In genomic region chr10:60205601-60206241, GRCm38 (mm10) we compare ENCODE assay signal across 16 mouse cellular contexts. TPM values are rescaled to one million over a fixed set of nuclear protein-coding genes. Genes with fewer than 3 reads are reported as not detected.
DNase-seq lines count a peak whose midpoint lies in the region; ATAC-seq and TF ChIP-seq lines count a peak whose summit lies in the region.
"Had no signal": no experiment of that assay in that cellular context is flagged by ENCODE, and none has a peak within 500 bp of the region (broad histone marks: within the 10 kb centered on the region; RNA-seq: fewer than 3 reads in every experiment).

No protein-coding gene starts in this region.

- no peaks in the 10 kb centered on the region for H3K36me3 ChIP-seq in heart, adult 2 months (ENCODE audit: control insufficient read depth, insufficient read depth, low read length)
- no peaks in the 10 kb centered on the region for H3K36me3 ChIP-seq in heart, embryonic 14.5 days (ENCODE audit: control insufficient read depth, insufficient read depth, low read length)
- no peaks in the 10 kb centered on the region for H3K36me3 ChIP-seq in stomach, postnatal 0 days (ENCODE audit: control insufficient read depth, insufficient read depth, low read length)
- H3K36me3 ChIP-seq: embryonic facial prominence, embryonic 15.5 days; intestine, embryonic 15.5 days had no signal

- no peaks in the 10 kb centered on the region for H3K9me3 ChIP-seq in heart, embryonic 14.5 days (ENCODE audit: control insufficient read depth, low read length)
- no peaks in the 10 kb centered on the region for H3K9me3 ChIP-seq in stomach, postnatal 0 days (ENCODE audit: control insufficient read depth, low read length)
- H3K9me3 ChIP-seq: embryonic facial prominence, embryonic 15.5 days; intestine, embryonic 15.5 days; megakaryocyte, embryonic 14.5 days had no signal

- no peaks in the 10 kb centered on the region for H3K27me3 ChIP-seq in heart, adult 2 months (ENCODE audit: control insufficient read depth, insufficient read depth, low read length)
- peaks cover 11% of the 10 kb centered on the region; the same call in 1 of the 2 replicates for H3K27me3 ChIP-seq in heart, embryonic 14.5 days (ENCODE audit: control insufficient read depth, insufficient read depth, low read length)
- H3K27me3 ChIP-seq in stomach, postnatal 0 days (ENCODE audit: control insufficient read depth, insufficient read depth, low read length), result no peaks in the 10 kb centered on the region
- H3K27me3 ChIP-seq: embryonic facial prominence, embryonic 15.5 days; intestine, embryonic 15.5 days had no signal

- 0 out of 2 replicates have a peak, but pooled peaks have one; percentile 54 for TF ChIP-seq EP300 in heart, adult 2 months (IDR thresholded peaks at IDR 0.05; ENCODE audit: insufficient read depth, low read depth, low read length)
- no peak for TF ChIP-seq EP300 in stomach, postnatal 0 days (optimal IDR thresholded peaks at IDR 0.05)

- H3K79me2 ChIP-seq in heart, adult 2 months (replicated peaks; ENCODE audit: control insufficient read depth, insufficient read depth, low read length), result no peaks in the 10 kb centered on the region

- H3K4me3 ChIP-seq in heart, adult 2 months, result no peak overlapping the region
- H3K4me3 ChIP-seq in heart, embryonic 14.5 days (ENCODE audit: control insufficient read depth in 1 of 2, insufficient read depth in 1 of 2, low read depth in 1 of 2, low read length in 2 of 2), result no peak overlapping the region
- H3K4me3 ChIP-seq in stomach, postnatal 0 days (ENCODE audit: low read depth, low read length), result no peak overlapping the region
- H3K4me3 ChIP-seq: embryonic facial prominence, embryonic 15.5 days; intestine, embryonic 15.5 days; megakaryocyte, embryonic 14.5 days had no signal

- no peak for ATAC-seq in heart, embryonic 14.5 days (ENCODE audit: insufficient number of reproducible peaks, insufficient read depth, low FRiP score, low read depth)
- ATAC-seq in stomach, postnatal 0 days (ENCODE audit: low FRiP score, low TSS enrichment), result peak; percentile 16; the same call in 1 of the 2 replicates
- no peak for ATAC-seq in megakaryocyte, adult 5-6 weeks (ENCODE audit: poor library complexity, severe bottlenecking)
- ATAC-seq: forebrain, embryonic 14.5 days; intestine, embryonic 15.5 days had no signal

- DNase-seq in heart, adult 2 months, result peak in 1 of 2 experiments; percentile 56
- DNase-seq in heart, postnatal 25 days (ENCODE audit: low spot score), result no peak
- DNase-seq in spleen, postnatal 36 days (ENCODE audit: low spot score in 2 of 2), result peak; percentile 59 to 69
- DNase-seq in spleen, adult 12 weeks (ENCODE audit: low spot score), result no peak
- no peak for DNase-seq in stomach, postnatal 0 days (ENCODE audit: low spot score)
- DNase-seq: gastrocnemius, postnatal 10 days; liver; right cerebral cortex, postnatal 14 days; thymus, postnatal 25 days had no signal

- WGBS in heart, adult 2 months, result 21% methylated on average over 9 of the region's 9 CpGs
- WGBS in heart, embryonic 14.5 days, result 17% methylated on average over 9 of the region's 9 CpGs
- WGBS in stomach, postnatal 0 days, result 60% methylated on average over 9 of the region's 9 CpGs

- no peak for TF ChIP-seq POLR2A in heart, adult 2 months (IDR thresholded peaks at IDR 0.05; ENCODE audit: insufficient read depth, low read depth, low read length)

- H3K9ac ChIP-seq in heart, adult 2 months (ENCODE audit: low read depth, low read length), result 0 out of 2 replicates have a peak overlapping the region, but pooled peaks have one; percentile 11
- no peak overlapping the region for H3K9ac ChIP-seq in heart, embryonic 14.5 days (ENCODE audit: low read length)
- no peak overlapping the region for H3K9ac ChIP-seq in stomach, postnatal 0 days (ENCODE audit: low read length)
- H3K9ac ChIP-seq: embryonic facial prominence, embryonic 15.5 days; intestine, embryonic 15.5 days had no signal

- H3K27ac ChIP-seq in heart, adult 2 months, result peak overlapping the region; percentile 49
- H3K27ac ChIP-seq in heart, embryonic 14.5 days (replicated peaks in 1 of 2; ENCODE audit: control insufficient read depth in 1 of 2, insufficient read depth in 1 of 2, low read depth in 2 of 2, low read length in 2 of 2), result peak overlapping the region; percentile 51 to 58; a peak in 3 of 4 replicates
- H3K27ac ChIP-seq in stomach, postnatal 0 days (replicated peaks), result no peak overlapping the region
- H3K27ac ChIP-seq: embryonic facial prominence, embryonic 15.5 days; intestine, embryonic 15.5 days; kidney, postnatal 0 days had no signal

- intact Hi-C loops in heart, adult 2 months (cut with DNase I), result no loop called here
- intact Hi-C loops in heart, postnatal 25 days (cut with DNase I), result no loop called here

- no peak for TF ChIP-seq CTCF in heart, adult 2 months (IDR thresholded peaks at IDR 0.05)
- no peak for TF ChIP-seq CTCF in stomach, postnatal 0 days (IDR thresholded peaks at IDR 0.05; ENCODE audit: low read depth)

- H3K4me1 ChIP-seq in heart, adult 2 months (ENCODE audit: control insufficient read depth, insufficient read depth, low read length), result peaks cover 9% of the 10 kb centered on the region
- H3K4me1 ChIP-seq in heart, embryonic 14.5 days (ENCODE audit: control insufficient read depth in 2 of 2, insufficient read depth in 2 of 2, low read length in 2 of 2), result peaks cover 28 to 35% of the 10 kb centered on the region in 2 experiments
- H3K4me1 ChIP-seq in stomach, postnatal 0 days (replicated peaks; ENCODE audit: control insufficient read depth, insufficient read depth), result no peaks in the 10 kb centered on the region
- H3K4me1 ChIP-seq: megakaryocyte, embryonic 14.5 days had no signal

- H3K4me2 ChIP-seq in heart, embryonic 14.5 days (ENCODE audit: low read length), result no peak overlapping the region
- no peak overlapping the region for H3K4me2 ChIP-seq in stomach, postnatal 0 days (replicated peaks; ENCODE audit: low read depth)
- H3K4me2 ChIP-seq: embryonic facial prominence, embryonic 15.5 days; intestine, embryonic 15.5 days had no signal

RNA-seq across cellular contexts. Expression of gene Chst3, which starts 13.3 kb away (rescaled TPM):
- under 1 TPM; 0.80 to 0.91 TPM for total RNA-seq in heart, adult 2 months (2021)
- polyA plus RNA-seq in heart, adult 2 months (2012; rRNA removed), result 1.3 and 1.5 TPM in 2 replicates
- total RNA-seq in heart, postnatal 25 days (2021), result under 1 TPM; 0.84 to 0.99 TPM
- 0.24 and 0.26 TPM in 2 replicates for polyA plus RNA-seq in heart, embryonic 14.5 days (2014; fragmentation: Nextera tagmentation; extraction: Ambion mirVana)
- 1.1 and 1.4 TPM in 2 replicates for polyA plus RNA-seq in stomach, postnatal 0 days (2015; fragmentation: Nextera tagmentation; extraction: Ambion mirVana)
- 0.25 TPM in 1 of 2 replicates, not detected in the other for total RNA-seq in megakaryocyte, adult 5-6 weeks (2015)
- 0.15 and 0.16 TPM in 2 replicates for total RNA-seq in megakaryocyte, adult 5-6 weeks (2017)

Comparison
In these comparisons a context has a peak if more than half of its experiments do, and no peak if none do; other contexts are left out.
1. DNase-seq: peak in spleen, postnatal 36 days (2 of 2); none in heart, postnatal 25 days (single experiment), spleen, adult 12 weeks (single experiment) and stomach, postnatal 0 days (single experiment).